Mouse (Mus musculus) limb, embryonic 14.5 days (tissue): ENCODE results near the gene A830018L16Rik. TPM values are rescaled to one million over a fixed set of nuclear protein-coding genes. Genes with fewer than 3 reads are reported as not detected.
A peak's percentile ranks its signal among the peaks of the same experiment; 100 is the strongest.
"Not testable (repeated sequence)": the region's sequence is repeated elsewhere in the genome, so short reads cannot be mapped to it uniquely, and the experiment has no call there.

Experiments
- ATAC-seq: fragments of 200-750 bp; cut with Nextera tagmentation; 2 replicates; pipeline ENCODE4 v1.8.0; 2017; ENCODE audit warnings: low read depth, moderate number of reproducible peaks, moderate TSS enrichment; ENCODE audit not compliant: low FRiP score
- DNase-seq: peaks from one replicate; pipeline ENCODE4 v3.0.0-alpha.2; 2015; ENCODE audit warnings: low spot score
- H3K27ac ChIP-seq: fragments of 300-500 bp; sonication (generic); replicated peaks from 2 replicates; pipeline ENCODE4 v1.5.1; 2014; ENCODE audit warnings: low read depth, mild to moderate bottlenecking, low read length, moderate library complexity, mixed read lengths
- H3K27me3 ChIP-seq: fragments of 300-500 bp; sonication (generic); 2 replicates; pipeline ENCODE4 v1.6.1; 2014; ENCODE audit warnings: low read length, mixed read lengths; ENCODE audit not compliant: control insufficient read depth, insufficient read depth
- H3K36me3 ChIP-seq: fragments of 300-500 bp; sonication (generic); 2 replicates; pipeline ENCODE4 v1.6.1; 2014; ENCODE audit warnings: mild to moderate bottlenecking, low read length, moderate library complexity, mixed read lengths; ENCODE audit not compliant: control insufficient read depth, insufficient read depth
- H3K4me1 ChIP-seq: fragments of 300-500 bp; sonication (generic); 2 replicates; pipeline ENCODE4 v1.6.1; 2014; ENCODE audit warnings: antibody characterized with exemption, low read length, mixed read lengths; ENCODE audit not compliant: control insufficient read depth, insufficient read depth
- H3K4me2 ChIP-seq: fragments of 300-500 bp; sonication (generic); replicated peaks from 2 replicates; pipeline ENCODE4 v1.6.1; 2014; ENCODE audit warnings: low read depth, mild to moderate bottlenecking, low read length, moderate library complexity; ENCODE audit not compliant: severe bottlenecking
- H3K4me3 ChIP-seq: fragments of 300-500 bp; sonication (generic); replicated peaks from 2 replicates; pipeline ENCODE4 v1.5.1; 2014; ENCODE audit warnings: low read length
- H3K9ac ChIP-seq: fragments of 300-500 bp; sonication (generic); 2 replicates; pipeline ENCODE4 v1.6.1; 2014; ENCODE audit warnings: mild to moderate bottlenecking, low read depth, low read length, moderate library complexity; ENCODE audit not compliant: severe bottlenecking
- H3K9me3 ChIP-seq: fragments of 300-500 bp; sonication (generic); 2 replicates; pipeline ENCODE4 v1.6.1; 2016; ENCODE audit warnings: low read length; ENCODE audit not compliant: control insufficient read depth
- POLR2A ChIP-seq: fragments of 200-500 bp; IDR thresholded peaks from 2 replicates; pipeline ENCODE4 v1.8.0; 2012; ENCODE audit warnings: inconsistent platforms, mild to moderate bottlenecking, moderate library complexity, borderline replicate concordance; ENCODE audit not compliant: insufficient read depth, insufficient read length; ENCODE audit errors: extremely low read depth
- WGBS: fragments of 180-500 bp; shearing (Covaris S2); extraction: QIAGEN DNeasy Blood & Tissue Kit; methylation state at CpG from one replicate; pipeline ENCODE4 v1.1.7; 2014; 5-methylcytosine and 5-hydroxymethylcytosine counted together
- polyA plus RNA-seq, 2 experiments: library from polyadenylated mRNA; depleted of rRNA in 1 of 2; stranded (reverse) in 1 of 2; unstranded in 1 of 2; fragments of >200 nt; fragmentation: Nextera tagmentation in 1 of 2; extraction: Ambion mirVana in 1 of 2; gene quantifications; 2 replicates each; pipeline versions ENCODE4 v1.2.1 to v1.2.3; 2012 to 2014

A830018L16Rik gene
- polyA plus RNA-seq, 2 experiments, result 1.9 to 2.9 TPM

- no peak overlapping the region for H3K4me2 ChIP-seq
- H3K27me3 ChIP-seq, result no peaks in the 10 kb centered on the region
- no peaks in the 10 kb centered on the region for H3K9me3 ChIP-seq
- H3K36me3 ChIP-seq, result no peaks in the 10 kb centered on the region
- H3K27ac ChIP-seq, result no peak overlapping the region
- DNase-seq (peak; percentile 58), ATAC-seq (0 out of 2 replicates have a peak, but pooled peaks have one; percentile 28)
- H3K4me1 ChIP-seq, result peaks cover 7% of the 10 kb centered on the region; the same call in 1 of the 2 replicates
- H3K9ac ChIP-seq, result no peak overlapping the region
- TF ChIP-seq POLR2A, result no peak
- WGBS, result 41% methylated on average over 4 of the region's 4 CpGs
- no peak overlapping the region for H3K4me3 ChIP-seq
Observed at GRCm38 (mm10) chr1:12000557-12000956, 586.7 kb downstream of the A830018L16Rik start.

GRCm38 (mm10) chr1:12008789-12009550 is 595.1 kb downstream of the A830018L16Rik start:
- WGBS, result 41% methylated on average over 2 of the region's 2 CpGs
- Histone ChIP-seq H3K36me3 (no peaks in the 10 kb centered on the region), H3K27me3 (no peaks in the 10 kb centered on the region), H3K4me2 (no peak overlapping the region), H3K4me1 (no peaks in the 10 kb centered on the region), H3K27ac (no peak overlapping the region), H3K4me3 (no peak overlapping the region), H3K9me3 (no peaks in the 10 kb centered on the region), H3K9ac (no peak overlapping the region)
- ATAC-seq, result no peak
- no peak for TF ChIP-seq POLR2A
- no peak for DNase-seq

DNA sequence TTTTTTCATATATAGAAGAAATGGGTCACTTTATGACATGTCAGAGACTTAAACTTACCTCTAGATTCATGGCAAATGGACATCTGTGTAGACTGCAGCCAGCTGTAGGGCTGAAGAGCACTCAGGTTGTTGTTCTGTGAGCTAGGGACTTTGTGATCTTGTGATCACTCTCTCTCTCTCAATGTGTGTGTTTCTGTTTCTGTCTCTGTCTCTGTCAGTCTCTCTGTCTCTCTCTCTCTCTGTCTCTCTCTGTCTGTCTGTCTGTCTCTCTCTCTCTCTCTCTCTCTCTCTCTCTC is 595.6 kb downstream of the A830018L16Rik start:
- Histone ChIP-seq H3K27me3 (no peaks in the 10 kb centered on the region), H3K4me2 (no peak overlapping the region), H3K9ac (no peak overlapping the region), H3K4me3 (no peak overlapping the region), H3K27ac (no peak overlapping the region), H3K9me3 (no peaks in the 10 kb centered on the region), H3K4me1 (no peaks in the 10 kb centered on the region), H3K36me3 (no peaks in the 10 kb centered on the region)
- TF ChIP-seq POLR2A, result no peak
- no peak for DNase-seq
- no peak for ATAC-seq

- Histone ChIP-seq H3K36me3 (no peaks in the 10 kb centered on the region), H3K4me3 (no peak overlapping the region), H3K27me3 (no peaks in the 10 kb centered on the region), H3K9ac (no peak overlapping the region), H3K27ac (no peak overlapping the region), H3K4me1 (no peaks in the 10 kb centered on the region), H3K9me3 (no peaks in the 10 kb centered on the region), H3K4me2 (no peak overlapping the region)
- WGBS, result 89% methylated on average over 1 of the region's 1 CpGs
- no peak for ATAC-seq
- no peak for TF ChIP-seq POLR2A
- DNase-seq, result no peak
Observed at GRCm38 (mm10) chr1:12010607-12011006, 596.7 kb downstream of the A830018L16Rik start.

DNA sequence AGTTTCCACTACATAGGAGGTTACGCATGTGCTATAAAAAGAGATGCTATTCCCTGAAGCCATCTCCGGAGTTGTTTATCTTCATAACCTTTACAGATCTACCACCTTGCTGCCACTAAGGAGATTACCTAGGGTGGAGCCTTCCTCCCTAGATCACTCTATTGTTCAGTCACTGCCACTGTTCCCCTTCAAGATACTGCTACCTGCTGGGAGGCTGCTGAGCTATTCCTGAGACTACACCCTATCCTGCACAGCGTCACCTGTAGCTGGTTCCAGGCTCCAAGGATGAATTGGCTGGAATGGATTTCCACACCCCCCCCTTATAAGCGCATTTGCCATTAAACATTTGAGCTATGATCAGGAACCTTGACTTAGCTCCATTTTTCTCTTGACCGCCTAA is 606.7 kb downstream of the A830018L16Rik start:
- 83% methylated on average over 5 of the region's 5 CpGs for WGBS
- not testable (repeated sequence) for DNase-seq

More for the DNA sequence above, 606.7 kb downstream of the A830018L16Rik start:
- not testable (repeated sequence) for H3K9me3 ChIP-seq, H3K27me3 ChIP-seq, ATAC-seq, H3K27ac ChIP-seq, H3K4me3 ChIP-seq, H3K36me3 ChIP-seq, H3K9ac ChIP-seq, H3K4me2 ChIP-seq, H3K4me1 ChIP-seq
